In genomic region chr4:137993821-137994561, GRCm38 (mm10) we compare ENCODE assay signal across 8 mouse cellular contexts. TPM values are rescaled to one million over a fixed set of nuclear protein-coding genes. Genes with fewer than 3 reads are reported as not detected.
DNase-seq lines count a peak whose midpoint lies in the region; ATAC-seq and TF ChIP-seq lines count a peak whose summit lies in the region.

No protein-coding gene starts in this region.

- no peak for TF ChIP-seq POLR2A in ES-Bruce4 (IDR thresholded peaks at IDR 0.05; ENCODE audit: insufficient read depth, low read length)
- no peak for TF ChIP-seq POLR2A in bone marrow, adult 2 months (IDR thresholded peaks at IDR 0.05; ENCODE audit: borderline replicate concordance, control insufficient read depth, low read depth, low read length)

- intact Hi-C loops in heart, postnatal 36 days (cut with DNase I), result loop anchor here (10.0 kb wide), 2 partner anchors 111 to 311 kb away; partner anchors contain the start of gene Ddost

- 2% methylated on average over 56 of the region's 60 CpGs for WGBS in bone marrow, adult 2 months

- H3K27ac ChIP-seq in ES-Bruce4 (ENCODE audit: insufficient read depth, low read length), result no peak overlapping the region
- H3K27ac ChIP-seq in bone marrow, adult 2 months (ENCODE audit: control insufficient read depth, insufficient read depth, low read depth, low read length, poor library complexity), result peak overlapping the region; percentile 88

- H3K4me1 ChIP-seq in ES-Bruce4 (ENCODE audit: control insufficient read depth, insufficient read depth, low read length), result no peaks in the 10 kb centered on the region
- H3K4me1 ChIP-seq in bone marrow, adult 2 months (ENCODE audit: control insufficient read depth, insufficient read depth, low read length), result peaks cover 2% of the 10 kb centered on the region; the same call in 1 of the 2 replicates

- peak; percentile 36; the same call in 1 of the 2 replicates for ATAC-seq in erythroblast, adult 5-6 weeks (replicated peaks; ENCODE audit: low FRiP score, poor library complexity, severe bottlenecking)
- peak; percentile 36; the same call in 1 of the 2 replicates for ATAC-seq in megakaryocyte progenitor cell, adult 5-6 weeks (replicated peaks; ENCODE audit: poor library complexity)

- no peak for TF ChIP-seq CTCF in ES-Bruce4 (IDR thresholded peaks at IDR 0.05; ENCODE audit: low read depth, low read length)
- no peak for TF ChIP-seq CTCF in bone marrow, adult 2 months (IDR thresholded peaks at IDR 0.05; ENCODE audit: control insufficient read depth, insufficient read depth, low read length)

- H3K9me3 ChIP-seq in ES-Bruce4 (replicated peaks; ENCODE audit: control insufficient read depth, insufficient read depth, low read length, poor library complexity, severe bottlenecking), result no peaks in the 10 kb centered on the region

- H3K27me3 ChIP-seq in ES-Bruce4 (ENCODE audit: control insufficient read depth, insufficient read depth, low read length, poor library complexity, severe bottlenecking), result no peaks in the 10 kb centered on the region

- H3K9ac ChIP-seq in ES-Bruce4 (ENCODE audit: low read depth, poor library complexity, severe bottlenecking), result peak overlapping the region; percentile 88

- H3K36me3 ChIP-seq in ES-Bruce4 (ENCODE audit: control insufficient read depth, insufficient read depth, low read length, poor library complexity, severe bottlenecking), result 0 out of 2 replicates have a peak, but pooled peaks cover 5% of the 10 kb centered on the region

- no peak for TF ChIP-seq EP300 in ES-Bruce4 (IDR thresholded peaks at IDR 0.05; ENCODE audit: insufficient read depth, low read depth, low read length)

- H3K4me3 ChIP-seq in ES-Bruce4 (ENCODE audit: low read depth, low read length), result peak overlapping the region; percentile 66
- peak overlapping the region; percentile 86 for H3K4me3 ChIP-seq in bone marrow, adult 2 months (replicated peaks; ENCODE audit: control insufficient read depth, low read depth, low read length)

- peak; percentile 61 to 67 for DNase-seq in heart, postnatal 36 days
- DNase-seq in layer of hippocampus, postnatal 36 days, result peak; percentile 42 to 47
- DNase-seq in spleen, adult 12 weeks (ENCODE audit: low spot score), result peak; percentile 40
- no peak for DNase-seq in c-Kit-positive CD71-positive TER-119-positive erythroid progenitor cells, embryonic 14.5 days (ENCODE audit: low spot score)

RNA-seq across cellular contexts. Expression of gene Eif4g3, which starts 1.2 kb away (rescaled TPM):
- polyA plus RNA-seq in ES-Bruce4 (2011; ENCODE audit: insufficient read depth, insufficient read length, low read depth, missing spikeins), result 71.7 TPM in 2 replicates
- 36.0 and 75.0 TPM in 2 replicates for polyA plus RNA-seq in bone marrow, adult 2 months (2011; ENCODE audit: insufficient read depth, insufficient read length, low replicate concordance, missing spikeins)
- 21.1 and 23.6 TPM in 2 replicates for total RNA-seq in erythroblast, adult 5-6 weeks (2015; ENCODE audit: low replicate concordance)
- 11.3 and 14.2 TPM in 2 replicates for total RNA-seq in erythroblast, adult 5-6 weeks (2017; ENCODE audit: low replicate concordance)
- total RNA-seq in heart, postnatal 36 days (2021), result 10 to 100 TPM; 45.5 to 47.2 TPM
- 100 to 1,000 TPM; 142 to 157 TPM for total RNA-seq in layer of hippocampus, postnatal 36 days (2021)
- 60.3 and 60.4 TPM in 2 replicates for total RNA-seq in megakaryocyte progenitor cell, adult 5-6 weeks (2015)
- total RNA-seq in megakaryocyte progenitor cell, adult 5-6 weeks (2017), result 36.9 and 39.1 TPM in 2 replicates
